Mouse (Mus musculus): Measurements from ENCODE around the gene Lrat.

The Lrat gene

GRCm38 (mm10) chr3:82903613-82904205, at the start of gene Lrat:
TSS of gene Lrat (minus strand) at chr3:82903973.
- no peak for DNase-seq (ENCODE audit: low spot score)

GRCm38 (mm10) chr3:82952173-82952962, 48.6 kb upstream of the Lrat start:
- DNase-seq (ENCODE audit: low spot score), result no peak

GRCm38 (mm10) chr3:82950639-82951038, 46.9 kb upstream of the Lrat start:
- no peak for DNase-seq (ENCODE audit: low spot score)

- DNase-seq (ENCODE audit: low spot score), result no peak
Observed at GRCm38 (mm10) chr3:82950208-82950607, 46.4 kb upstream of the Lrat start.

- no peak for DNase-seq (ENCODE audit: low spot score)
Observed at GRCm38 (mm10) chr3:82946375-82947107, 42.8 kb upstream of the Lrat start.

- DNase-seq (ENCODE audit: low spot score), result no peak
Observed at GRCm38 (mm10) chr3:82927917-82928316, 24.1 kb upstream of the Lrat start.

GRCm38 (mm10) chr3:82915632-82916031, 11.9 kb upstream of the Lrat start:
- no peak for DNase-seq (ENCODE audit: low spot score)

- DNase-seq (ENCODE audit: low spot score), result no peak
Observed at GRCm38 (mm10) chr3:82908671-82909070, 4.9 kb upstream of the Lrat start.

GRCm38 (mm10) chr3:82904211-82904908, 587 bp upstream of the Lrat start:
- no peak for DNase-seq (ENCODE audit: low spot score)

- no peak for DNase-seq (ENCODE audit: low spot score)
Observed at GRCm38 (mm10) chr3:82902757-82903612, 788 bp downstream of the Lrat start.

- DNase-seq (ENCODE audit: low spot score), result no peak
Observed at GRCm38 (mm10) chr3:82888842-82889241, 14.9 kb downstream of the Lrat start.

- DNase-seq (ENCODE audit: low spot score), result peak; percentile 45
Observed at GRCm38 (mm10) chr3:82877258-82877657, 26.5 kb downstream of the Lrat start.

- DNase-seq (ENCODE audit: low spot score), result no peak
Observed at GRCm38 (mm10) chr3:82876372-82876739, 27.4 kb downstream of the Lrat start, which contains the start of gene Rbm46. TSS of gene Rbm46 (minus strand) at chr3:82876483.

GRCm38 (mm10) chr3:82875671-82876371, 28.0 kb downstream of the Lrat start:
- no peak for DNase-seq (ENCODE audit: low spot score)

GRCm38 (mm10) chr3:82857414-82858077, 46.2 kb downstream of the Lrat start:
- peak; percentile 53 for DNase-seq (ENCODE audit: low spot score)

Measured in layer of hippocampus, adult 9-10 months (tissue).